Mouse (Mus musculus): ENCODE results near the gene Acsbg1.

GRCm38 (mm10) chr9:54612781-54613191, 48.9 kb downstream of the Acsbg1 start:
- TF ChIP-seq CTCF (IDR thresholded peaks at IDR 0.05) (no peak), EP300 (IDR thresholded peaks at IDR 0.05; ENCODE audit: insufficient read depth, low read depth, low read length) (no peak), POLR2A (IDR thresholded peaks at IDR 0.05; ENCODE audit: insufficient read depth, low read depth, low read length) (no peak)

Measured in heart, adult 2 months (tissue).